Mouse (Mus musculus) liver, embryonic 14.5 days (tissue): ENCODE results near the gene Troap. TPM values are rescaled to one million over a fixed set of nuclear protein-coding genes. Genes with fewer than 3 reads are reported as not detected.

Source experiments
- ATAC-seq: fragments of 200-750 bp; cut with Nextera tagmentation; 2 replicates; pipeline ENCODE4 v1.8.0; 2017; ENCODE audit warnings: moderate number of reproducible peaks, mild to moderate bottlenecking, moderate library complexity; ENCODE audit not compliant: insufficient read depth
- DNase-seq, 3 experiments: peaks; one replicate each; pipeline ENCODE4 v3.0.0-alpha.2; 2012 to 2013; ENCODE audit warnings: low read depth in 3 of 3, low spot score in 3 of 3
- H3K27ac ChIP-seq: fragments of 300-500 bp; sonication (generic); 2 replicates; pipeline ENCODE4 v1.5.1; 2014; ENCODE audit warnings: moderate library complexity, mild to moderate bottlenecking, control low read depth, inconsistent platforms
- H3K27me3 ChIP-seq: fragments of 300-500 bp; sonication (generic); 2 replicates; pipeline ENCODE4 v1.6.1; 2014; ENCODE audit warnings: mild to moderate bottlenecking, low read length, moderate library complexity; ENCODE audit not compliant: control insufficient read depth, insufficient read depth
- H3K36me3 ChIP-seq: fragments of 300-500 bp; sonication (generic); replicated peaks from 2 replicates; pipeline ENCODE4 v1.6.1; 2014; ENCODE audit warnings: low read depth; ENCODE audit not compliant: control insufficient read depth, insufficient read depth
- H3K4me1 ChIP-seq, 2 experiments: fragments of 200-500 bp in 1 of 2; fragments of 300-500 bp in 1 of 2; sonication (generic) in 1 of 2; replicated peaks; 2 replicates each; pipeline ENCODE4 v1.6.1; 2012 to 2014; ENCODE audit warnings: antibody characterized with exemption in 1 of 2, inconsistent platforms in 1 of 2, low read length in 1 of 2; ENCODE audit not compliant: control insufficient read depth in 2 of 2, insufficient read depth in 2 of 2
- H3K4me2 ChIP-seq: fragments of 300-500 bp; sonication (generic); 2 replicates; pipeline ENCODE4 v1.6.1; 2014; ENCODE audit warnings: low read depth, mild to moderate bottlenecking, control low read depth, moderate library complexity
- H3K4me3 ChIP-seq, 2 experiments: fragments of 200-500 bp in 1 of 2; fragments of 300-500 bp in 1 of 2; sonication (generic) in 1 of 2; 2 replicates each; pipeline ENCODE4 v1.5.1; 2012 to 2014; ENCODE audit warnings: low read depth in 2 of 2, low read length in 2 of 2, mild to moderate bottlenecking in 2 of 2, control low read depth in 1 of 2, inconsistent platforms in 1 of 2, moderate library complexity in 1 of 2; ENCODE audit not compliant: insufficient read depth in 1 of 2
- H3K9ac ChIP-seq: fragments of 300-500 bp; sonication (generic); replicated peaks from 2 replicates; pipeline ENCODE4 v1.6.1; 2014; ENCODE audit warnings: mild to moderate bottlenecking, control low read depth, moderate library complexity
- H3K9me3 ChIP-seq: fragments of 300-500 bp; sonication (generic); 2 replicates; pipeline ENCODE4 v1.6.1; 2016; ENCODE audit warnings: low read length, mixed read lengths; ENCODE audit not compliant: control insufficient read depth
- CTCF ChIP-seq: IDR thresholded peaks from 2 replicates; pipeline ENCODE4 v1.5.1; 2016; ENCODE audit warnings: antibody characterized with exemption, low read depth, control low read depth
- EP300 ChIP-seq: IDR thresholded peaks from 2 replicates; pipeline ENCODE4 v1.6.1; 2016; ENCODE audit warnings: antibody characterized with exemption, low read depth
- WGBS: fragments of 180-500 bp; shearing (Covaris S2); extraction: QIAGEN DNeasy Blood & Tissue Kit; methylation state at CpG from one replicate; pipeline ENCODE4 v1.1.7; 2014; ENCODE audit not compliant: insufficient replicate concordance; 5-methylcytosine and 5-hydroxymethylcytosine counted together
- microRNA-seq: library from miRNA; unstranded; fragments of <30 nt; microRNA quantifications from one replicate; pipeline ENCODE4, GENCODE M21; 2016
- polyA plus RNA-seq, 2 experiments: library from polyadenylated mRNA; depleted of rRNA in 1 of 2; stranded (reverse) in 1 of 2; unstranded in 1 of 2; fragments of >200 nt; fragmentation: Nextera tagmentation in 1 of 2; extraction: Ambion mirVana in 1 of 2; gene quantifications; 2 replicates each; pipeline versions ENCODE4 v1.2.1 to v1.2.3; 2012 to 2014

Gene Troap
- polyA plus RNA-seq, 2 experiments, result 11.1 to 15.7 TPM

DNA sequence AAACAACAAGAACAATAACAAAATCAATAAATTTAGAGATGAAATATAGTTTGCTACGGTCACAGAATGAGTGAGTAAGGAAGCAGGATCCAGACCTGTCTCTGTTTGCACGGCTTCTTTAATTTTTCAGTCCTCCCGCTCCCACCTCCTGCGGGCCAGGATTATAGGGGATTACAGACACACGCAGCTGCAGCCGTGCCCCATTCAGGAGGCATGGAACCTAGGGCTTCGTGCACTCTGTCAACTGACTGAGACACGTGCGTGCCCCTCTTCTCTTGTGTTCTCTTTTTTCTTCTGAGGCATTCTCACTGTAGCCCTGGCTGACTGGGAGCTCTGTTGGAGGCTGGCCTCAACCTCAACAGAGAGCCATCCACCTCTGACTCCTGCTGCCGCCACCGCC is 55.1 kb downstream of the Troap start:
- H3K27ac ChIP-seq, result no peak overlapping the region
- DNase-seq, result no peak
- H3K9ac ChIP-seq, result no peak overlapping the region
- no peak for ATAC-seq
- H3K4me3 ChIP-seq, result no peak overlapping the region
- no peak overlapping the region for H3K4me2 ChIP-seq
- H3K27me3 ChIP-seq, result peaks cover 5% of the 10 kb centered on the region
- H3K9me3 ChIP-seq, result no peaks in the 10 kb centered on the region
- WGBS, result 77% methylated on average over 11 of the region's 11 CpGs
- H3K4me1 ChIP-seq, result peaks cover 3 to 11% of the 10 kb centered on the region in 2 experiments; a peak in 2 of 4 replicates
- TF ChIP-seq CTCF (no peak), EP300 (no peak)
- no peaks in the 10 kb centered on the region for H3K36me3 ChIP-seq

DNA sequence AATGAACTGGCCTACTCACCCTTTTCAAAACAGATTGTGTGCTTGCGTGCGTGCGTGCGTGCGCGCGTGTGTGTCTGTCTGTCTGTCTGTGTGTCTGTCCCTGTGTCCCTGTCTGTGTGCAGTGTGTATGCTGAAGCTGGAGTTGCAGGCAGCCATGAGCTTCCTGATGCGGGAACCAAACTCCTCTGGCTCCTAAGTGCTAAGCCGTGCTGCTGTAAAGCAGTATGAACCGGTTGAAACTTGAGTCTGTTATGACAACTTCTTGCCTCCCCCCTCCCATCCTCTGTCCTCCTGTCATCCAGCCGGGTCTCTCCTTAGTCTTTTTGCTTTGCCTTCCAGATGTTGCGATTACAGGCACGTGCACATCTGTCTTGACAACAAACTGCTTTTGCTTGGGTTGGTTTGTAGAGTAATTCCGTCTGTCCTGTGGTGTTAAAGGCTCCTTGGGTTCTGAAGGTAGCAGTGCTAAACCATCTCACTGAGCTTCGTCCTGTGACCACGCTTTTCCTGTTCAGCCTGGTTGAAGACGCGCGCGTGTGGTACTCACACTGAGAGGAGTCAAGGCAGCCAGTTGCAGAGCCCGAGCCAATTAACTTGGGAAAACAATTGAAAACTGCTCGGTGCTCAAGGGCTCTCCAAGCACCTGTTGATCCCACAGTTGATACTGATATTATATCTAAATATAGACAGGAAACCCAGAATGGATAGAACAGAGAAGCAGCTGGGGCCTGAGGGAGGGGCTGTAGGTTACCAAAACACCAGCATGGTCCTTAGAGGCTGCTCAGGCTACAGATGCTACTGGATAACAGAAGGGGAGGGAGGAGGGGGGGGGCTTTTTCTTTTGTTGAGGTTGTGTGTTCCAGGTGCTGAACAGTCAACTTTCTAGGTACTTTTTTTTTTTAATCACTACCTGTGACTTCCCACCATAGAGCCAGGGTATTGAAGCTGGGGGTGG is 55.9 kb downstream of the Troap start:
- H3K4me3 ChIP-seq, result no peak overlapping the region
- H3K4me1 ChIP-seq, result peaks cover 3 to 11% of the 10 kb centered on the region in 2 experiments; a peak in 2 of 4 replicates
- ATAC-seq (no peak), DNase-seq (no peak)
- peaks cover 5% of the 10 kb centered on the region for H3K27me3 ChIP-seq
- no peak overlapping the region for H3K4me2 ChIP-seq
- WGBS, result 58% methylated on average over 22 of the region's 22 CpGs
- H3K9me3 ChIP-seq, result no peaks in the 10 kb centered on the region
- H3K36me3 ChIP-seq, result no peaks in the 10 kb centered on the region
- TF ChIP-seq EP300 (no peak), CTCF (no peak)
- H3K9ac ChIP-seq, result no peak overlapping the region
- no peak overlapping the region for H3K27ac ChIP-seq

Small RNAs within 50 kb of the gene (microRNA-seq; reads per million reads assigned to microRNA genes)
- gene Mir6960, result 1.7 reads per million

Other genes starting within 250 kb of the Troap start
- 77.4 and 83.3 TPM in 2 replicates for gene Prkag1, start 243.1 kb upstream of the Troap start, polyA plus RNA-seq (2012; rRNA removed)
- gene Prkag1, start 243.1 kb upstream of the Troap start, polyA plus RNA-seq (2014; fragmentation: Nextera tagmentation; extraction: Ambion mirVana), result 78.3 and 85.3 TPM in 2 replicates
- 4.3 and 5.7 TPM in 2 replicates for gene Kmt2d, start 203.4 kb upstream of the Troap start, polyA plus RNA-seq (2012; rRNA removed)
- 3.9 and 4.3 TPM in 2 replicates for gene Kmt2d, start 203.4 kb upstream of the Troap start, polyA plus RNA-seq (2014; fragmentation: Nextera tagmentation; extraction: Ambion mirVana)
- 2.3 and 2.5 TPM in 2 replicates for gene Rhebl1, start 180.0 kb upstream of the Troap start, polyA plus RNA-seq (2012; rRNA removed)
- gene Rhebl1, start 180.0 kb upstream of the Troap start, polyA plus RNA-seq (2014; fragmentation: Nextera tagmentation; extraction: Ambion mirVana), result 2.9 and 3.2 TPM in 2 replicates
- gene Dhh, start 176.0 kb upstream of the Troap start, polyA plus RNA-seq (2012; rRNA removed), result 0.04 and 0.08 TPM in 2 replicates
- 0.09 TPM in 1 of 2 replicates, not detected in the other for gene Dhh, start 176.0 kb upstream of the Troap start, polyA plus RNA-seq (2014; fragmentation: Nextera tagmentation; extraction: Ambion mirVana)
- gene Lmbr1l, start 156.3 kb upstream of the Troap start, polyA plus RNA-seq (2012; rRNA removed), result 4.5 and 7.1 TPM in 2 replicates
- gene Lmbr1l, start 156.3 kb upstream of the Troap start, polyA plus RNA-seq (2014; fragmentation: Nextera tagmentation; extraction: Ambion mirVana), result 0.34 and 0.70 TPM in 2 replicates
- 1,442 and 1,688 TPM in 2 replicates for gene Tuba1b, start 140.0 kb upstream of the Troap start, polyA plus RNA-seq (2012; rRNA removed)
- 1,211 and 1,290 TPM in 2 replicates for gene Tuba1b, start 140.0 kb upstream of the Troap start, polyA plus RNA-seq (2014; fragmentation: Nextera tagmentation; extraction: Ambion mirVana)
- 0.15 and 6.4 TPM in 2 replicates for gene Gm49450, start 121.0 kb upstream of the Troap start, polyA plus RNA-seq (2012; rRNA removed)
- gene Gm49450, start 121.0 kb upstream of the Troap start, polyA plus RNA-seq (2014; fragmentation: Nextera tagmentation; extraction: Ambion mirVana), result not detected in 2 replicates
- gene Tuba1a, start 120.9 kb upstream of the Troap start, polyA plus RNA-seq (2012; rRNA removed), result 44.7 and 62.0 TPM in 2 replicates
- 60.1 and 69.0 TPM in 2 replicates for gene Tuba1a, start 120.9 kb upstream of the Troap start, polyA plus RNA-seq (2014; fragmentation: Nextera tagmentation; extraction: Ambion mirVana)
- gene Tuba1c, start 44.7 kb upstream of the Troap start, polyA plus RNA-seq (2012; rRNA removed), result 273 and 373 TPM in 2 replicates
- 277 and 278 TPM in 2 replicates for gene Tuba1c, start 44.7 kb upstream of the Troap start, polyA plus RNA-seq (2014; fragmentation: Nextera tagmentation; extraction: Ambion mirVana)
- gene Prph, start 19.4 kb upstream of the Troap start, polyA plus RNA-seq (2012; rRNA removed), result 1.1 and 1.2 TPM in 2 replicates
- gene Prph, start 19.4 kb upstream of the Troap start, polyA plus RNA-seq (2014; fragmentation: Nextera tagmentation; extraction: Ambion mirVana), result 0.32 and 0.53 TPM in 2 replicates
- not detected in 2 replicates for gene C1ql4, start 13.2 kb downstream of the Troap start, polyA plus RNA-seq (2012; rRNA removed)
- not detected in 2 replicates for gene C1ql4, start 13.2 kb downstream of the Troap start, polyA plus RNA-seq (2014; fragmentation: Nextera tagmentation; extraction: Ambion mirVana)
- gene Dnajc22, start 18.6 kb downstream of the Troap start, polyA plus RNA-seq (2012; rRNA removed), result 11.4 and 12.1 TPM in 2 replicates
- gene Dnajc22, start 18.6 kb downstream of the Troap start, polyA plus RNA-seq (2014; fragmentation: Nextera tagmentation; extraction: Ambion mirVana), result 10.9 and 11.6 TPM in 2 replicates
- gene Spats2, start 51.3 kb downstream of the Troap start, polyA plus RNA-seq (2012; rRNA removed), result 6.5 and 7.7 TPM in 2 replicates
- gene Spats2, start 51.3 kb downstream of the Troap start, polyA plus RNA-seq (2014; fragmentation: Nextera tagmentation; extraction: Ambion mirVana), result 6.7 and 8.4 TPM in 2 replicates
- 0.12 and 0.13 TPM in 2 replicates for gene Kcnh3, start 150.3 kb downstream of the Troap start, polyA plus RNA-seq (2012; rRNA removed)
- gene Kcnh3, start 150.3 kb downstream of the Troap start, polyA plus RNA-seq (2014; fragmentation: Nextera tagmentation; extraction: Ambion mirVana), result 0.13 TPM in 2 replicates
- gene Mcrs1, start 177.4 kb downstream of the Troap start, polyA plus RNA-seq (2012; rRNA removed), result 25.6 and 26.2 TPM in 2 replicates
- 41.2 and 47.1 TPM in 2 replicates for gene Mcrs1, start 177.4 kb downstream of the Troap start, polyA plus RNA-seq (2014; fragmentation: Nextera tagmentation; extraction: Ambion mirVana)
- 8.0 and 8.9 TPM in 2 replicates for gene Prpf40b, start 220.5 kb downstream of the Troap start, polyA plus RNA-seq (2012; rRNA removed)
- gene Prpf40b, start 220.5 kb downstream of the Troap start, polyA plus RNA-seq (2014; fragmentation: Nextera tagmentation; extraction: Ambion mirVana), result 3.6 and 4.0 TPM in 2 replicates
- 0.01 TPM in 2 replicates for gene Fam186b, start 221.3 kb downstream of the Troap start, polyA plus RNA-seq (2012; rRNA removed)
- 0.21 TPM in 1 of 2 replicates, not detected in the other for gene Fam186b, start 221.3 kb downstream of the Troap start, polyA plus RNA-seq (2014; fragmentation: Nextera tagmentation; extraction: Ambion mirVana)